Mouse (Mus musculus) liver, embryonic 16.5 days (tissue): ENCODE data around the gene Nr1d2. TPM values are rescaled to one million over a fixed set of nuclear protein-coding genes. Genes with fewer than 3 reads are reported as not detected.
"Not testable (repeated sequence)": the region's sequence is repeated elsewhere in the genome, so short reads cannot be mapped to it uniquely, and the experiment has no call there.

Experiments used
- ATAC-seq: fragments of 200-750 bp; cut with Nextera tagmentation; 2 replicates; pipeline ENCODE4 v1.8.0; 2017; ENCODE audit warnings: low read depth, mild to moderate bottlenecking, moderate number of reproducible peaks, moderate library complexity
- H3K27ac ChIP-seq: fragments of 300-500 bp; sonication (generic); 2 replicates; pipeline ENCODE4 v1.5.1; 2014; ENCODE audit warnings: mild to moderate bottlenecking, low read length
- H3K27me3 ChIP-seq: fragments of 300-500 bp; sonication (generic); 2 replicates; pipeline ENCODE4 v1.6.1; 2014; ENCODE audit warnings: low read depth, low read length, mixed read lengths; ENCODE audit not compliant: control insufficient read depth, insufficient read depth
- H3K36me3 ChIP-seq: fragments of 300-500 bp; sonication (generic); 2 replicates; pipeline ENCODE4 v1.6.1; 2014; ENCODE audit warnings: mild to moderate bottlenecking; ENCODE audit not compliant: control insufficient read depth, insufficient read depth
- H3K4me1 ChIP-seq: fragments of 300-500 bp; sonication (generic); 2 replicates; pipeline ENCODE4 v1.6.1; 2014; ENCODE audit warnings: low read depth, low read length, mixed read lengths; ENCODE audit not compliant: control insufficient read depth
- H3K4me2 ChIP-seq: fragments of 300-500 bp; sonication (generic); 2 replicates; pipeline ENCODE4 v1.6.1; 2014; ENCODE audit warnings: low read depth, low read length, mixed read lengths
- H3K4me3 ChIP-seq: fragments of 300-500 bp; sonication (generic); 2 replicates; pipeline ENCODE4 v1.5.1; 2014; ENCODE audit warnings: low read depth, mild to moderate bottlenecking, low read length
- H3K9ac ChIP-seq: fragments of 300-500 bp; sonication (generic); 2 replicates; pipeline ENCODE4 v1.6.1; 2014; ENCODE audit warnings: low read depth, low read length
- H3K9me3 ChIP-seq: fragments of 300-500 bp; sonication (generic); replicated peaks from 2 replicates; pipeline ENCODE4 v1.6.1; 2016; ENCODE audit warnings: low read length; ENCODE audit not compliant: control insufficient read depth
- WGBS: fragments of 180-500 bp; shearing (Covaris S2); extraction: QIAGEN DNeasy Blood & Tissue Kit; methylation state at CpG from one replicate; pipeline ENCODE4 v1.1.7; 2014; ENCODE audit not compliant: insufficient replicate concordance; 5-methylcytosine and 5-hydroxymethylcytosine counted together
- polyA plus RNA-seq: library from polyadenylated mRNA; unstranded; fragments of >200 nt; fragmentation: Nextera tagmentation; extraction: Ambion mirVana; gene quantifications from 2 replicates; pipeline ENCODE4 v1.2.1, GENCODE M21; 2015

The Nr1d2 gene
- polyA plus RNA-seq, 1 experiment from 2014 or later: 1.7 TPM

- Histone ChIP-seq H3K4me3 (no peak overlapping the region), H3K4me2 (peak overlapping the region; percentile 97; the same call in 1 of the 2 replicates), H3K36me3 (no peaks in the 10 kb centered on the region), H3K9ac (no peak overlapping the region), H3K27me3 (no peaks in the 10 kb centered on the region; the same call in 1 of the 2 replicates), H3K9me3 (no peaks in the 10 kb centered on the region), H3K27ac (no peak overlapping the region), H3K4me1 (peaks cover 10% of the 10 kb centered on the region)
- no peak for ATAC-seq
- 65% methylated on average over 4 of the region's 4 CpGs for WGBS
Measured at GRCm38 (mm10) chr14:18237381-18237780, 1.5 kb downstream of the Nr1d2 start.

DNA sequence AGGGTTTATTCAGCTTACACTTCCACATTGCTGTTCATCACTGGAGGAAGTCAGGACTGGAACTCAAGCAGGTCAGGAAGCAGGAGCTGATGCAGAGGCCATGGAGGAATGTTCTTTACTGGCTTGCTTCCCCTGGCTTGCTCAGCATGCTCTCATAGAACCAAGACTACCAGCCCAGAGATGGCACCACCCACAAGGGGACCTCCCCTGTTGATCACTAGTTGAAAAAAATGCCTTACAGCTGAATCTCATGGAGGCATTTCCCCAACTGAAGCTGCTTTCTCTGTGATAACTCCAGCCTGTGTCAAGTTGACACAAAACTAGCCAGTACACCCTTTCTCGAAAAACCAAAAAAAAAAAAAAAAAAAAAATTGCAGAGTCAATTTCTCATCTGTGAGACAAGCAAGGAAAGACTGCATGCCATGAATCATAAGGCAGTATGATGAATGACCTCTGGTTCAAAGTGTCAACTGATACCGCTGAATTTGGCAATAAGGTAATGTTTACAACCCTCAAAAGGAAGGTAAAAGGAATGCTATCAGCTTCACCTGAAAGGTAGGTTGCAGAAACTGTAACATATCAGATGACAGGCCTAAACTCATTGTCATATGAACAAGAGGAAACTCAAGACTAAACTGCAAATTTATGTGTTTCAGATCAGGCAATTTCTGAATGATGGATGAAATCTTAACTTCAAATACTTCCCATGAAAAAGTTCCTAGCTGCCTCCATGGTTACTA is 2.3 kb downstream of the Nr1d2 start:
- H3K9ac ChIP-seq, H3K4me3 ChIP-seq, H3K27me3 ChIP-seq, ATAC-seq, H3K36me3 ChIP-seq, H3K4me2 ChIP-seq, H3K27ac ChIP-seq, H3K9me3 ChIP-seq, H3K4me1 ChIP-seq: not testable (repeated sequence)
- WGBS: 60% methylated on average over 2 of the region's 2 CpGs

DNA sequence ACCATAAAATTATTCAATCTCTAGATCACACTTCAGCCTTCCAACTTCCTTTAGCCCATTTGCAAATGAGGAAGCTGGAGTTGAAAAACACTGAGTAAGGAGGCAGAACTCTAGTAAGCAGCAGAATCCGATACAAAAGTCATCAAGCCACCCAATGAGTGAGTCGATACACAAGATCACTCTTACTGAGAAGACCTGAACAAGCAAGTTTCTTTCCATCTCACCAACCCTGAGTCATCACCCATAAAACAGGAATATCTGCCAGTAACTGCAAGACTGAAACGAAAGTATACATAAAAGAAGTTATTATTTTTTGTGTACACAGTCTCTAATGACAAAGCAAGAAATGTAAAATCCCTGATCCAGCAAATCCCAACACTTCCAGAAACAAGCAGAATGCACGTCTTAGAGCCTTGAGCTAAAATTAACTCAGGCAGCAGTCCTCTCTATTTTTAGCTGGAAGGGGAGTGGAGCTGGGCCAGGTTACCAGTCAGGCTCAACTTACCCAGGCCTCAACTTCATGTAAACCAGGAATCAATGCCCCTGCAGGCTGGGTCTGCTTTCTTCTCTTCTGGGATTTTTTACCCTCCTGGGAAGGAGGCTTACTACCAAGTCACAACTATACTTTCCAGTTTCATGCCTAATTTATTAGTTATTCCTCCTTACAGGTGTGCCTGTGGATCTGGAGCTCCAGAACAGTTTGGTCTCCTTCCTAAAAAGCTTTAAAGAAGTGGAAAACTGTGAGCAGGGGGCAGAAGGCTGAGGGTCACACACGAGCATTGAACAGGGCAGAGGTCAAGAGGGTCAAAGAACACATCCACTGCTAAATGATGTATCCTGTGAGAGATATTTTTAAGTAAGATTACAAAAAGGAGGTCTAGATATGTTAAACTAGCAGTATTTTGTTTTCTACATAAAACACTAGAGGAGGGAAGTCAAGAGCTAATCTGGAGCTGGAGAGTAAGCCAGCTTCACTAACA is 4.7 kb downstream of the Nr1d2 start:
- Histone ChIP-seq H3K27me3 (no peaks in the 10 kb centered on the region), H3K27ac (peak overlapping the region; percentile 34; the same call in 1 of the 2 replicates), H3K9me3 (no peaks in the 10 kb centered on the region), H3K9ac (no peak overlapping the region), H3K36me3 (no peaks in the 10 kb centered on the region), H3K4me2 (no peak overlapping the region), H3K4me3 (no peak overlapping the region), H3K4me1 (peaks cover 6% of the 10 kb centered on the region)
- ATAC-seq: no peak
- WGBS: 35% methylated on average over 5 of the region's 5 CpGs

GRCm38 (mm10) chr14:18233076-18233475 is 5.9 kb downstream of the Nr1d2 start:
- Histone ChIP-seq H3K4me3 (no peak overlapping the region), H3K9me3 (no peaks in the 10 kb centered on the region), H3K4me1 (peaks cover 4% of the 10 kb centered on the region; the same call in 1 of the 2 replicates), H3K27ac (no peak overlapping the region), H3K36me3 (no peaks in the 10 kb centered on the region), H3K4me2 (no peak overlapping the region), H3K27me3 (no peaks in the 10 kb centered on the region), H3K9ac (no peak overlapping the region)
- no peak for ATAC-seq
- 59% methylated on average over 2 of the region's 2 CpGs for WGBS

DNA sequence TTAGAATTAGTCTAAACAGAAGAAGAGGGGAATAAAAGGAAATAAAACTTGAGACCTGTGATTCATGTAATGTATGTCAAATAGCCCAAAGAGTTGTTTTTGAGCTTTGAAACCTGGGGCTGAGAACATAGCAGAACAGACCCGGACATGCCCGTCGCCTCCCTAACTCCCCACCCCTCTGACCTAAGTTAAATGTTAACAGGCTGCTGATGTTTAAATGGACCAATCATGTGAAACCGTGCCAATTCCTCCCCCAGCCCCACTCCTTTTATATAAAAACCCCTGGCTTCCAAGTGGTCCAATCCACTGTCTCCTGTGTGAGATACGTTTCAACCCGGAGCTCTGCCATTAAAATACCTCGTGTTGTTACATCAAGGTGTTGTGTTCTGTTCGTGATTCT is 7.1 kb downstream of the Nr1d2 start:
- not testable (repeated sequence) for H3K4me3 ChIP-seq, H3K9me3 ChIP-seq, H3K9ac ChIP-seq, H3K4me2 ChIP-seq, H3K36me3 ChIP-seq, H3K27me3 ChIP-seq, H3K27ac ChIP-seq, H3K4me1 ChIP-seq, ATAC-seq
- 77% methylated on average over 8 of the region's 8 CpGs for WGBS

- not testable (repeated sequence) for H3K4me3 ChIP-seq, H3K36me3 ChIP-seq, H3K27me3 ChIP-seq, H3K9ac ChIP-seq, H3K4me2 ChIP-seq, H3K4me1 ChIP-seq, H3K27ac ChIP-seq, H3K9me3 ChIP-seq, ATAC-seq
- WGBS: 74% methylated on average over 10 of the region's 10 CpGs
Measured at GRCm38 (mm10) chr14:18229751-18230150, 9.2 kb downstream of the Nr1d2 start.

- H3K36me3 ChIP-seq, H3K9me3 ChIP-seq, H3K27ac ChIP-seq, H3K4me1 ChIP-seq, H3K9ac ChIP-seq, ATAC-seq, H3K27me3 ChIP-seq, H3K4me3 ChIP-seq, H3K4me2 ChIP-seq: not testable (repeated sequence)
- WGBS: 76% methylated on average over 11 of the region's 11 CpGs
Measured at GRCm38 (mm10) chr14:18226181-18226580, 12.7 kb downstream of the Nr1d2 start.

DNA sequence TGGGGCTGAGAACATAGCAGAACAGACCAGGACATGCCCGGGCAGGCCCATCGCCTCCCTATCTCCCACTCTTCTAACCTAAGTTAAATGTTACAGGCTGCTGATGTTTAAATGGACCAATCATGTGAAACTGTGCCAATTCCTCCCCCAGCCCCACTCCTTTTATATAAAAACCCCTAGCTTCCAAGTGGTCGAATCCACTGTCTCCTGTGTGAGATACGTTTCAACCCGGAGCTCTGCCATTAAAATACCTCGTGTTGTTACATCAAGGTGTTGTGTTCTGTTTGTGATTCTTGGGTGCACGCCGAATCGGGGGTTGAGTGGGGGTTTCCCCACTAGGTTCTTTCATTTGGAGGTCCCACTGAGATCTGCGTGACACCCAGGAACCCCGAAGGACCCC is 13.5 kb downstream of the Nr1d2 start:
- ATAC-seq, H3K4me1 ChIP-seq, H3K9me3 ChIP-seq, H3K4me2 ChIP-seq, H3K27ac ChIP-seq, H3K36me3 ChIP-seq, H3K9ac ChIP-seq, H3K4me3 ChIP-seq, H3K27me3 ChIP-seq: not testable (repeated sequence)
- 82% methylated on average over 11 of the region's 11 CpGs for WGBS

GRCm38 (mm10) chr14:18221977-18222376 is 16.9 kb downstream of the Nr1d2 start:
- H3K4me3 ChIP-seq: no peak overlapping the region
- ATAC-seq: no peak
- 76% methylated on average over 6 of the region's 6 CpGs for WGBS
- H3K36me3 ChIP-seq: no peaks in the 10 kb centered on the region
- H3K9me3 ChIP-seq: no peaks in the 10 kb centered on the region
- H3K4me1 ChIP-seq: no peaks in the 10 kb centered on the region
- no peaks in the 10 kb centered on the region for H3K27me3 ChIP-seq
- no peak overlapping the region for H3K27ac ChIP-seq
- no peak overlapping the region for H3K4me2 ChIP-seq
- H3K9ac ChIP-seq: no peak overlapping the region
